8 mouse cellular contexts compared by ENCODE assay signal in genomic region chr11:78512025-78512957, GRCm38 (mm10). TPM values are rescaled to one million over a fixed set of nuclear protein-coding genes. Genes with fewer than 3 reads are reported as not detected.
DNase-seq lines count a peak whose midpoint lies in the region; ATAC-seq lines count a peak whose summit lies in the region.

Gene Tmem199 (minus strand): TSS chr11:78512172.
Gene Poldip2 (plus strand): TSS chr11:78512193.

- H3K27ac ChIP-seq in intestine, embryonic 14.5 days (ENCODE audit: low read depth), result peak within 1 kb of the TSS; percentile 63

- peak within 1 kb of the TSS; percentile 89 for H3K4me2 ChIP-seq in intestine, embryonic 14.5 days (ENCODE audit: low read length)

- no peaks in the 10 kb centered on the region for H3K27me3 ChIP-seq in intestine, embryonic 14.5 days (replicated peaks; ENCODE audit: control insufficient read depth, insufficient read depth, low read length)

- no peaks in the 10 kb centered on the region for H3K9me3 ChIP-seq in intestine, embryonic 14.5 days (ENCODE audit: control insufficient read depth, low read length)

- peaks cover 53% of the 10 kb centered on the region for H3K36me3 ChIP-seq in intestine, embryonic 14.5 days (ENCODE audit: control insufficient read depth, insufficient read depth, low read length)

- DNase-seq in adrenal gland, adult (ENCODE audit: inconsistent age in 2 of 2, low spot score in 1 of 2), result peak; percentile 92 to 95
- peak; percentile 96 for DNase-seq in embryo, embryonic 10.5 days (ENCODE audit: low spot score)
- DNase-seq in gastrocnemius, postnatal 25 days, result peak; percentile 91
- peak; percentile 88 for DNase-seq in intestine, embryonic 14.5 days (ENCODE audit: low spot score)
- peak; percentile 89 to 90 for DNase-seq in left cerebral cortex, postnatal 14 days (ENCODE audit: low spot score in 2 of 2)
- DNase-seq in mesoderm, embryonic 11.5 days (ENCODE audit: low read depth, low spot score), result peak; percentile 94
- peak; percentile 86 to 90 for DNase-seq in right cerebral cortex, postnatal 36 days (ENCODE audit: low spot score in 2 of 2)
- DNase-seq in yolk sac, embryonic 10.5 days (ENCODE audit: low spot score), result peak; percentile 93

- intact Hi-C loops in left cerebral cortex, postnatal 14 days (cut with DNase I), result no loop called here

- peak; percentile 98 for ATAC-seq in intestine, embryonic 14.5 days (replicated peaks; ENCODE audit: low FRiP score, low TSS enrichment, low read depth)

- H3K4me3 ChIP-seq in intestine, embryonic 14.5 days (ENCODE audit: low read depth, low read length), result peak within 1 kb of the TSS; percentile 91

- H3K4me1 ChIP-seq in intestine, embryonic 14.5 days (replicated peaks; ENCODE audit: control insufficient read depth, insufficient read depth, low read length), result peaks cover 12% of the 10 kb centered on the region

- peak within 1 kb of the TSS; percentile 89 for H3K9ac ChIP-seq in intestine, embryonic 14.5 days (ENCODE audit: low read length)

- under 1% methylated on average over 61 of the region's 67 CpGs for WGBS in intestine, embryonic 14.5 days

RNA-seq across cellular contexts. Expression of gene Tmem199, which starts in this region (rescaled TPM):
- total RNA-seq in gastrocnemius, postnatal 25 days (2021), result 10 to 100 TPM; 12.3 to 13.6 TPM
- polyA plus RNA-seq in intestine, embryonic 14.5 days (2014; fragmentation: Nextera tagmentation; extraction: Ambion mirVana), result 57.9 and 63.2 TPM in 2 replicates
- 10 to 100 TPM; 37.1 to 44.2 TPM for total RNA-seq in left cerebral cortex, postnatal 14 days (2021)

RNA-seq across cellular contexts. Expression of gene Poldip2, which starts in this region (rescaled TPM):
- 100 to 1,000 TPM in 1 of 2 experiments, 10 to 100 TPM in 1; 97.5 to 106 TPM for total RNA-seq in gastrocnemius, postnatal 25 days (2021)
- polyA plus RNA-seq in intestine, embryonic 14.5 days (2014; fragmentation: Nextera tagmentation; extraction: Ambion mirVana), result 146 and 147 TPM in 2 replicates
- total RNA-seq in left cerebral cortex, postnatal 14 days (2021), result 100 to 1,000 TPM; 115 to 119 TPM

Comparison
In these comparisons a context has a peak if more than half of its experiments do, and no peak if none do; other contexts are left out.
1. Peak in every context shown above with its lines: DNase-seq, ATAC-seq, H3K4me3 ChIP-seq and H3K27ac ChIP-seq.